Mouse (Mus musculus): ENCODE results near the gene Usp2.

DNA sequence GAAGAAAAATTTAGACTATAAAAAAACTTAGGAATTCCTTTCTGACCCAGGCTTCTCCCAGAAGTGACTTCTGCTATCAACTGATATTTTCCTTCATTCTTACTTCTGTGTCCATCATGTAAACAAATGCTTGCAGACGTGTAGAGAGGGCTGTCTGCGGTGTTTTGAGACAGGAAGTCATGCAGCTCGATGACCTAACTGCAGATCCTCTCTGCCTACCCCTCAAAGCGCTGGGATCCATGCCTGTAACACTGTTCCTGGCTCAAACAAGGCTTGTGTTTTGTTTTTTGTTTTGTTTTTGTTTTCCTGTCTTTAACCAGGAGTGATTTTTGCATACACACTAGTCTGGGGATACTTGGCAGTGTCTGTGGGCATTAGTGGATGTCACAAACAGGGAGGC lies 71.0 kb downstream of the Usp2 start:
- TF ChIP-seq CTCF (IDR thresholded peaks at IDR 0.05 in 2 of 3, conservative IDR thresholded peaks at IDR 0.05 in 1 of 3; ENCODE audit: control insufficient read depth in 1 of 3, insufficient read depth in 1 of 3, low read depth in 2 of 3, low read length in 3 of 3, poor library complexity in 1 of 3, severe bottlenecking in 1 of 3) = no peak
- no peak for TF ChIP-seq GATA1 (IDR thresholded peaks at IDR 0.05; ENCODE audit: low read depth, low read length)
- TF ChIP-seq EP300 (IDR thresholded peaks at IDR 0.05; ENCODE audit: low read depth in 1 of 2, low read length in 2 of 2) = no peak

Data from MEL (cell line).